Mouse (Mus musculus) midbrain, embryonic 12.5 days (tissue): ENCODE data around the gene Meox1. TPM values are rescaled to one million over a fixed set of nuclear protein-coding genes. Genes with fewer than 3 reads are reported as not detected.

Experiments used
- ATAC-seq: fragments of 200-750 bp; cut with Nextera tagmentation; 2 replicates; pipeline ENCODE4 v1.8.0; 2017; ENCODE audit warnings: low read depth, moderate TSS enrichment, moderate library complexity; ENCODE audit not compliant: low FRiP score
- H3K27ac ChIP-seq: fragments of 300-500 bp; sonication (generic); replicated peaks from 2 replicates; pipeline ENCODE4 v1.5.1; 2016; ENCODE audit warnings: mild to moderate bottlenecking
- H3K27me3 ChIP-seq: fragments of 300-500 bp; sonication (generic); 2 replicates; pipeline ENCODE4 v1.6.1; 2016; ENCODE audit warnings: mild to moderate bottlenecking
- H3K36me3 ChIP-seq: fragments of 300-500 bp; sonication (generic); 2 replicates; pipeline ENCODE4 v1.6.1; 2016
- H3K4me1 ChIP-seq: fragments of 300-500 bp; sonication (generic); 2 replicates; pipeline ENCODE4 v1.6.1; 2016
- H3K4me2 ChIP-seq: fragments of 300-500 bp; sonication (generic); replicated peaks from 2 replicates; pipeline ENCODE4 v1.6.1; 2016; ENCODE audit warnings: mild to moderate bottlenecking, moderate library complexity
- H3K4me3 ChIP-seq: fragments of 300-500 bp; sonication (generic); 2 replicates; pipeline ENCODE4 v1.5.1; 2016; ENCODE audit warnings: mild to moderate bottlenecking
- H3K9ac ChIP-seq: fragments of 300-500 bp; sonication (generic); replicated peaks from 2 replicates; pipeline ENCODE4 v1.6.1; 2016; ENCODE audit warnings: mild to moderate bottlenecking, moderate library complexity
- H3K9me3 ChIP-seq: fragments of 300-500 bp; sonication (generic); 2 replicates; pipeline ENCODE4 v1.6.1; 2016; ENCODE audit warnings: mild to moderate bottlenecking
- WGBS: fragments of 180-500 bp; shearing (Covaris S2); methylation state at CpG from one replicate; pipeline ENCODE4 v1.1.7; 2016; 5-methylcytosine and 5-hydroxymethylcytosine counted together
- polyA plus RNA-seq: library from polyadenylated mRNA; unstranded; fragments of >200 nt; fragmentation: Nextera tagmentation; extraction: Ambion mirVana; gene quantifications from 2 replicates; pipeline ENCODE4 v1.2.1, GENCODE M21; 2016

Meox1 gene
- 0.23 TPM in 1 of 2 replicates, not detected in the other for polyA plus RNA-seq

GRCm38 (mm10) chr11:101894204-101894603 lies at the start of gene Meox1:
Meox1 (minus strand) TSS chr11:101894374.
- H3K4me1 ChIP-seq, result peaks cover 21% of the 10 kb centered on the region
- H3K27me3 ChIP-seq, result peaks cover 45% of the 10 kb centered on the region
- no peaks in the 10 kb centered on the region for H3K9me3 ChIP-seq
- H3K27ac ChIP-seq, result no peak within 1 kb of the TSS
- no peak for ATAC-seq
- no peaks in the 10 kb centered on the region for H3K36me3 ChIP-seq
- H3K9ac ChIP-seq, result no peak within 1 kb of the TSS
- WGBS, result 33% methylated on average over 11 of the region's 11 CpGs
- no peak within 1 kb of the TSS for H3K4me3 ChIP-seq
- H3K4me2 ChIP-seq, result no peak within 1 kb of the TSS

GRCm38 (mm10) chr11:101943055-101943454 lies 48.9 kb upstream of the Meox1 start:
- H3K4me2 ChIP-seq, result no peak overlapping the region
- no peak for ATAC-seq
- H3K4me3 ChIP-seq, result no peak overlapping the region
- 49% methylated on average over 3 of the region's 3 CpGs for WGBS
- no peaks in the 10 kb centered on the region for H3K9me3 ChIP-seq
- peaks cover 23% of the 10 kb centered on the region for H3K27me3 ChIP-seq
- no peak overlapping the region for H3K9ac ChIP-seq
- no peaks in the 10 kb centered on the region for H3K36me3 ChIP-seq
- no peak overlapping the region for H3K27ac ChIP-seq
- no peaks in the 10 kb centered on the region for H3K4me1 ChIP-seq

GRCm38 (mm10) chr11:101937108-101937507 lies 42.9 kb upstream of the Meox1 start:
- peaks cover 53% of the 10 kb centered on the region for H3K27me3 ChIP-seq
- H3K9ac ChIP-seq, result peak overlapping the region; percentile 52
- 1% methylated on average over 32 of the region's 32 CpGs for WGBS
- peaks cover 9% of the 10 kb centered on the region; the same call in 1 of the 2 replicates for H3K4me1 ChIP-seq
- no peaks in the 10 kb centered on the region for H3K9me3 ChIP-seq
- H3K27ac ChIP-seq, result no peak overlapping the region
- peak overlapping the region; percentile 69 for H3K4me2 ChIP-seq
- H3K36me3 ChIP-seq, result no peaks in the 10 kb centered on the region
- no peak for ATAC-seq
- peak overlapping the region; percentile 43 for H3K4me3 ChIP-seq

- Histone ChIP-seq H3K36me3 (no peaks in the 10 kb centered on the region), H3K4me2 (no peak overlapping the region), H3K27ac (no peak overlapping the region), H3K9me3 (no peaks in the 10 kb centered on the region), H3K4me1 (peaks cover 9% of the 10 kb centered on the region; the same call in 1 of the 2 replicates), H3K4me3 (no peak overlapping the region), H3K27me3 (peaks cover 55% of the 10 kb centered on the region), H3K9ac (no peak overlapping the region)
- 34% methylated on average over 7 of the region's 7 CpGs for WGBS
- ATAC-seq, result no peak
Observed at GRCm38 (mm10) chr11:101936421-101936820, 42.2 kb upstream of the Meox1 start.

GRCm38 (mm10) chr11:101935743-101936142 lies 41.6 kb upstream of the Meox1 start:
- ATAC-seq, result no peak
- H3K4me1 ChIP-seq, result peaks cover 9% of the 10 kb centered on the region; the same call in 1 of the 2 replicates
- H3K36me3 ChIP-seq, result no peaks in the 10 kb centered on the region
- H3K9ac ChIP-seq, result no peak overlapping the region
- H3K27me3 ChIP-seq, result peaks cover 49% of the 10 kb centered on the region
- 89% methylated on average over 3 of the region's 3 CpGs for WGBS
- H3K4me2 ChIP-seq, result no peak overlapping the region
- H3K9me3 ChIP-seq, result no peaks in the 10 kb centered on the region
- no peak overlapping the region for H3K4me3 ChIP-seq
- H3K27ac ChIP-seq, result no peak overlapping the region

- H3K36me3 ChIP-seq, result no peaks in the 10 kb centered on the region
Observed at GRCm38 (mm10) chr11:101931978-101932377, 37.8 kb upstream of the Meox1 start.

GRCm38 (mm10) chr11:101928030-101928762 lies 34.0 kb upstream of the Meox1 start:
- Histone ChIP-seq H3K27me3 (peaks cover 9% of the 10 kb centered on the region; the same call in 1 of the 2 replicates), H3K36me3 (no peaks in the 10 kb centered on the region), H3K27ac (no peak overlapping the region), H3K9me3 (no peaks in the 10 kb centered on the region), H3K9ac (no peak overlapping the region), H3K4me1 (0 out of 2 replicates have a peak, but pooled peaks cover 4% of the 10 kb centered on the region), H3K4me2 (no peak overlapping the region), H3K4me3 (no peak overlapping the region)
- WGBS, result 40% methylated on average over 25 of the region's 25 CpGs
- no peak for ATAC-seq

More at GRCm38 (mm10) chr11:101931978-101932377, 37.8 kb upstream of the Meox1 start:
- H3K9me3 ChIP-seq, result no peaks in the 10 kb centered on the region
- peaks cover 22% of the 10 kb centered on the region for H3K27me3 ChIP-seq
- H3K4me3 ChIP-seq, result no peak overlapping the region
- H3K9ac ChIP-seq, result no peak overlapping the region
- no peak overlapping the region for H3K4me2 ChIP-seq
- WGBS, result 69% methylated on average over 4 of the region's 4 CpGs
- no peak overlapping the region for H3K27ac ChIP-seq
- peaks cover 6% of the 10 kb centered on the region; the same call in 1 of the 2 replicates for H3K4me1 ChIP-seq
- no peak for ATAC-seq

- no peak for ATAC-seq
- Histone ChIP-seq H3K36me3 (no peaks in the 10 kb centered on the region), H3K4me3 (no peak overlapping the region), H3K4me2 (no peak overlapping the region), H3K4me1 (0 out of 2 replicates have a peak, but pooled peaks cover 4% of the 10 kb centered on the region), H3K9me3 (no peaks in the 10 kb centered on the region), H3K27ac (no peak overlapping the region), H3K9ac (no peak overlapping the region), H3K27me3 (peaks cover 5% of the 10 kb centered on the region; the same call in 1 of the 2 replicates)
- 86% methylated on average over 10 of the region's 10 CpGs for WGBS
Observed at GRCm38 (mm10) chr11:101926951-101927589, 32.9 kb upstream of the Meox1 start.

- H3K9ac ChIP-seq, result no peak overlapping the region
- no peak overlapping the region for H3K27ac ChIP-seq
- H3K36me3 ChIP-seq, result no peaks in the 10 kb centered on the region
- WGBS, result 73% methylated on average over 6 of the region's 6 CpGs
- H3K9me3 ChIP-seq, result no peaks in the 10 kb centered on the region
- no peak overlapping the region for H3K4me3 ChIP-seq
- no peak overlapping the region for H3K4me2 ChIP-seq
- H3K4me1 ChIP-seq, result 0 out of 2 replicates have a peak, but pooled peaks cover 4% of the 10 kb centered on the region
- peaks cover 9% of the 10 kb centered on the region for H3K27me3 ChIP-seq
- no peak for ATAC-seq
Observed at GRCm38 (mm10) chr11:101925636-101926035, 31.5 kb upstream of the Meox1 start.

GRCm38 (mm10) chr11:101924441-101924976 lies 30.3 kb upstream of the Meox1 start:
- no peak overlapping the region for H3K27ac ChIP-seq
- H3K36me3 ChIP-seq, result no peaks in the 10 kb centered on the region
- H3K4me1 ChIP-seq, result 0 out of 2 replicates have a peak, but pooled peaks cover 4% of the 10 kb centered on the region
- no peak overlapping the region for H3K4me3 ChIP-seq
- no peak for ATAC-seq
- WGBS, result 77% methylated on average over 18 of the region's 19 CpGs
- peaks cover 15% of the 10 kb centered on the region for H3K27me3 ChIP-seq
- no peak overlapping the region for H3K9ac ChIP-seq
- H3K4me2 ChIP-seq, result no peak overlapping the region
- H3K9me3 ChIP-seq, result no peaks in the 10 kb centered on the region

- H3K27ac ChIP-seq, result no peak overlapping the region
- no peaks in the 10 kb centered on the region for H3K9me3 ChIP-seq
- no peaks in the 10 kb centered on the region for H3K36me3 ChIP-seq
- H3K4me1 ChIP-seq, result 0 out of 2 replicates have a peak, but pooled peaks cover 4% of the 10 kb centered on the region
- H3K9ac ChIP-seq, result no peak overlapping the region
- no peak overlapping the region for H3K4me2 ChIP-seq
- ATAC-seq, result no peak
- H3K4me3 ChIP-seq, result no peak overlapping the region
- WGBS, result 76% methylated on average over 6 of the region's 6 CpGs
- H3K27me3 ChIP-seq, result peaks cover 17% of the 10 kb centered on the region
Observed at GRCm38 (mm10) chr11:101923988-101924387, 29.8 kb upstream of the Meox1 start.
